Mouse (Mus musculus) limb, embryonic 12.5 days (tissue): Measurements from ENCODE around the gene Tstd1. TPM values are rescaled to one million over a fixed set of nuclear protein-coding genes. Genes with fewer than 3 reads are reported as not detected.

Experiments used
- ATAC-seq: fragments of 200-750 bp; cut with Nextera tagmentation; 2 replicates; pipeline ENCODE4 v1.8.0; 2017; ENCODE audit warnings: low read depth, moderate TSS enrichment; ENCODE audit not compliant: insufficient number of reproducible peaks, insufficient read depth, low FRiP score, low TSS enrichment
- H3K27ac ChIP-seq: fragments of 300-500 bp; sonication (generic); 2 replicates; pipeline ENCODE4 v1.5.1; 2016; ENCODE audit warnings: mild to moderate bottlenecking, moderate library complexity
- H3K27me3 ChIP-seq: fragments of 300-500 bp; sonication (generic); 2 replicates; pipeline ENCODE4 v1.6.1; 2016; ENCODE audit warnings: mild to moderate bottlenecking, moderate library complexity
- H3K36me3 ChIP-seq: fragments of 300-500 bp; sonication (generic); 2 replicates; pipeline ENCODE4 v1.6.1; 2016; ENCODE audit warnings: mild to moderate bottlenecking, moderate library complexity
- H3K4me1 ChIP-seq: fragments of 300-500 bp; sonication (generic); replicated peaks from 2 replicates; pipeline ENCODE4 v1.6.1; 2016
- H3K4me2 ChIP-seq: fragments of 300-500 bp; sonication (generic); 2 replicates; pipeline ENCODE4 v1.6.1; 2016; ENCODE audit warnings: mild to moderate bottlenecking, moderate library complexity
- H3K4me3 ChIP-seq: fragments of 300-500 bp; sonication (generic); replicated peaks from 2 replicates; pipeline ENCODE4 v1.5.1; 2016; ENCODE audit warnings: mild to moderate bottlenecking
- H3K9ac ChIP-seq: fragments of 300-500 bp; sonication (generic); replicated peaks from 2 replicates; pipeline ENCODE4 v1.6.1; 2016; ENCODE audit warnings: mild to moderate bottlenecking, moderate library complexity
- H3K9me3 ChIP-seq: fragments of 300-500 bp; sonication (generic); 2 replicates; pipeline ENCODE4 v1.6.1; 2016; ENCODE audit warnings: mild to moderate bottlenecking, moderate library complexity
- WGBS: fragments of 180-500 bp; shearing (Covaris S2); methylation state at CpG from one replicate; pipeline ENCODE4 v1.1.7; 2016; 5-methylcytosine and 5-hydroxymethylcytosine counted together
- polyA plus RNA-seq: library from polyadenylated mRNA; unstranded; fragments of >200 nt; fragmentation: Nextera tagmentation; extraction: Ambion mirVana; gene quantifications from 2 replicates; pipeline ENCODE4 v1.2.1, GENCODE M21; 2016

Tstd1 gene
- polyA plus RNA-seq, 1 experiment from 2014 or later: 7.5 TPM

GRCm38 (mm10) chr1:171457568-171457967 is 38.9 kb downstream of the Tstd1 start:
- 97% methylated on average over 1 of the region's 1 CpGs for WGBS
- Histone ChIP-seq H3K27me3 (no peaks in the 10 kb centered on the region), H3K9ac (no peak overlapping the region), H3K9me3 (no peaks in the 10 kb centered on the region), H3K4me1 (peaks cover 7% of the 10 kb centered on the region), H3K4me3 (no peak overlapping the region), H3K36me3 (peaks cover 6% of the 10 kb centered on the region; the same call in 1 of the 2 replicates), H3K4me2 (no peak overlapping the region), H3K27ac (no peak overlapping the region)
- ATAC-seq: no peak

GRCm38 (mm10) chr1:171459791-171460190 is 41.1 kb downstream of the Tstd1 start:
- Histone ChIP-seq H3K4me3 (no peak overlapping the region), H3K27me3 (no peaks in the 10 kb centered on the region), H3K9me3 (no peaks in the 10 kb centered on the region), H3K4me1 (peaks cover 7% of the 10 kb centered on the region), H3K27ac (no peak overlapping the region), H3K36me3 (peaks cover 6% of the 10 kb centered on the region; the same call in 1 of the 2 replicates), H3K4me2 (no peak overlapping the region), H3K9ac (no peak overlapping the region)
- WGBS: 44% methylated on average over 5 of the region's 5 CpGs
- no peak for ATAC-seq

- WGBS: 92% methylated on average over 22 of the region's 22 CpGs
- Histone ChIP-seq H3K36me3 (peaks cover 6% of the 10 kb centered on the region; the same call in 1 of the 2 replicates), H3K27ac (no peak overlapping the region)
These were observed 42.2 kb downstream of the Tstd1 start for GRCm38 (mm10) chr1:171460551-171461503.

GRCm38 (mm10) chr1:171463133-171463532 is 44.5 kb downstream of the Tstd1 start:
- H3K27ac ChIP-seq: no peak overlapping the region
- no peak for ATAC-seq
- H3K4me3 ChIP-seq: no peak overlapping the region
- H3K36me3 ChIP-seq: peaks cover 6% of the 10 kb centered on the region; the same call in 1 of the 2 replicates
- H3K9ac ChIP-seq: no peak overlapping the region
- no peak overlapping the region for H3K4me2 ChIP-seq
- WGBS: 91% methylated on average over 3 of the region's 3 CpGs
- H3K27me3 ChIP-seq: no peaks in the 10 kb centered on the region
- peaks cover 7% of the 10 kb centered on the region for H3K4me1 ChIP-seq
- no peaks in the 10 kb centered on the region for H3K9me3 ChIP-seq

More at GRCm38 (mm10) chr1:171460551-171461503, 42.2 kb downstream of the Tstd1 start:
- Histone ChIP-seq H3K4me1 (peaks cover 7% of the 10 kb centered on the region), H3K9me3 (no peaks in the 10 kb centered on the region), H3K4me2 (no peak overlapping the region), H3K4me3 (no peak overlapping the region), H3K27me3 (no peaks in the 10 kb centered on the region), H3K9ac (no peak overlapping the region)
- no peak for ATAC-seq

GRCm38 (mm10) chr1:171465749-171466412 is 47.2 kb downstream of the Tstd1 start:
- H3K36me3 ChIP-seq: peaks cover 6% of the 10 kb centered on the region; the same call in 1 of the 2 replicates
- H3K9me3 ChIP-seq: no peaks in the 10 kb centered on the region
- H3K9ac ChIP-seq: no peak overlapping the region
- no peaks in the 10 kb centered on the region for H3K4me1 ChIP-seq
- no peak overlapping the region for H3K27ac ChIP-seq
- no peak overlapping the region for H3K4me3 ChIP-seq
- H3K4me2 ChIP-seq: no peak overlapping the region
- WGBS: 88% methylated on average over 5 of the region's 5 CpGs
- 0 out of 2 replicates have a peak, but pooled peaks cover under 1% of the 10 kb centered on the region for H3K27me3 ChIP-seq
- ATAC-seq: no peak

- Histone ChIP-seq H3K9ac (no peak overlapping the region), H3K36me3 (peaks cover 4% of the 10 kb centered on the region; the same call in 1 of the 2 replicates), H3K27ac (no peak overlapping the region), H3K9me3 (no peaks in the 10 kb centered on the region), H3K4me3 (no peak overlapping the region), H3K4me2 (no peak overlapping the region), H3K27me3 (0 out of 2 replicates have a peak, but pooled peaks cover 3% of the 10 kb centered on the region), H3K4me1 (no peaks in the 10 kb centered on the region)
- WGBS: 84% methylated on average over 4 of the region's 4 CpGs
- no peak for ATAC-seq
These were observed 47.9 kb downstream of the Tstd1 start for GRCm38 (mm10) chr1:171466565-171466964.

GRCm38 (mm10) chr1:171469678-171470077 is 51.0 kb downstream of the Tstd1 start:
- no peak overlapping the region for H3K27ac ChIP-seq
- H3K27me3 ChIP-seq: 0 out of 2 replicates have a peak, but pooled peaks cover 3% of the 10 kb centered on the region
- H3K9me3 ChIP-seq: no peaks in the 10 kb centered on the region
- no peak overlapping the region for H3K4me2 ChIP-seq
- 85% methylated on average over 3 of the region's 3 CpGs for WGBS
- no peaks in the 10 kb centered on the region for H3K4me1 ChIP-seq
- ATAC-seq: no peak
- no peak overlapping the region for H3K4me3 ChIP-seq
- H3K36me3 ChIP-seq: no peaks in the 10 kb centered on the region
- H3K9ac ChIP-seq: no peak overlapping the region

Other genes starting within 250 kb of the Tstd1 start
- 2.0 and 2.8 TPM in 2 replicates for gene Pcp4l1, start 222.6 kb upstream of the Tstd1 start, polyA plus RNA-seq
- 0.17 and 0.43 TPM in 2 replicates for gene Nr1i3, start 204.9 kb upstream of the Tstd1 start, polyA plus RNA-seq
- 29.7 and 31.9 TPM in 2 replicates for gene Tomm40l, start 196.4 kb upstream of the Tstd1 start, polyA plus RNA-seq
- gene Apoa2, start 193.8 kb upstream of the Tstd1 start, polyA plus RNA-seq: 2.1 and 3.1 TPM in 2 replicates
- 15.9 and 21.0 TPM in 2 replicates for gene Fcer1g, start 184.5 kb upstream of the Tstd1 start, polyA plus RNA-seq
- gene Adamts4, start 168.5 kb upstream of the Tstd1 start, polyA plus RNA-seq: 10.5 and 11.0 TPM in 2 replicates
- 251 and 257 TPM in 2 replicates for gene Ndufs2, start 167.5 kb upstream of the Tstd1 start, polyA plus RNA-seq
- gene B4galt3, start 148.5 kb upstream of the Tstd1 start, polyA plus RNA-seq: 82.1 and 84.8 TPM in 2 replicates
- gene Ppox, start 137.7 kb upstream of the Tstd1 start, polyA plus RNA-seq: 71.9 and 75.9 TPM in 2 replicates
- gene Usp21, start 130.9 kb upstream of the Tstd1 start, polyA plus RNA-seq: 132 and 134 TPM in 2 replicates
- gene Ufc1, start 123.8 kb upstream of the Tstd1 start, polyA plus RNA-seq: 108 and 111 TPM in 2 replicates
- gene Dedd, start 89.7 kb upstream of the Tstd1 start, polyA plus RNA-seq: 59.2 and 62.9 TPM in 2 replicates
- 43.8 and 43.9 TPM in 2 replicates for gene Nit1, start 73.2 kb upstream of the Tstd1 start, polyA plus RNA-seq
- 123 and 128 TPM in 2 replicates for gene Pfdn2, start 73.2 kb upstream of the Tstd1 start, polyA plus RNA-seq
- 2.0 and 2.2 TPM in 2 replicates for gene Klhdc9, start 58.1 kb upstream of the Tstd1 start, polyA plus RNA-seq
- 6.2 and 7.8 TPM in 2 replicates for gene Nectin4, start 48.8 kb upstream of the Tstd1 start, polyA plus RNA-seq
- gene Arhgap30, start 29.9 kb upstream of the Tstd1 start, polyA plus RNA-seq: 0.75 and 0.91 TPM in 2 replicates
- 113 and 123 TPM in 2 replicates for gene Usf1, start 7.6 kb upstream of the Tstd1 start, polyA plus RNA-seq
- 32.9 and 36.8 TPM in 2 replicates for gene F11r, start 18.7 kb downstream of the Tstd1 start, polyA plus RNA-seq
- 11.7 and 12.6 TPM in 2 replicates for gene Alyref2, start 84.6 kb downstream of the Tstd1 start, polyA plus RNA-seq
- gene Itln1, start 116.4 kb downstream of the Tstd1 start, polyA plus RNA-seq: not detected in 2 replicates
- gene Cd244a, start 140.3 kb downstream of the Tstd1 start, polyA plus RNA-seq: 0.10 TPM in 2 replicates
- 0.14 and 0.20 TPM in 2 replicates for gene Ly9, start 188.5 kb downstream of the Tstd1 start, polyA plus RNA-seq
- not detected in 2 replicates for gene Slamf7, start 234.2 kb downstream of the Tstd1 start, polyA plus RNA-seq